In genomic region chr9:120656976-120657375, GRCm38 (mm10) we compare ENCODE assay signal across 7 mouse cellular contexts.
DNase-seq lines count a peak whose midpoint lies in the region; ATAC-seq lines count a peak whose summit lies in the region.

No protein-coding gene starts in this region.

- peak; percentile 72 for ATAC-seq in common myeloid progenitor, adult 5-6 weeks (replicated peaks; ENCODE audit: low read depth, poor library complexity, severe bottlenecking)

- DNase-seq in kidney, adult 9 months = peak; percentile 37
- DNase-seq in kidney, adult 11 months = no peak
- peak; percentile 48 for DNase-seq in NIH3T3 (ENCODE audit: low read depth)
- peak; percentile 53 for DNase-seq in lung, postnatal 14 days
- no peak for DNase-seq in natural killer cell, adult 2 months (ENCODE audit: low spot score in 2 of 2)
- no peak for DNase-seq in gastrocnemius, postnatal 25 days

Comparison
In these comparisons a context has a peak if more than half of its experiments do, and no peak if none do; other contexts are left out.
1. DNase-seq: peak in kidney, adult 9 months (single experiment), NIH3T3 (single experiment) and lung, postnatal 14 days (single experiment); none in kidney, adult 11 months (single experiment), natural killer cell, adult 2 months (0 of 2) and gastrocnemius, postnatal 25 days (single experiment).